ENCODE assay signal across 8 mouse cellular contexts in the genomic region with DNA sequence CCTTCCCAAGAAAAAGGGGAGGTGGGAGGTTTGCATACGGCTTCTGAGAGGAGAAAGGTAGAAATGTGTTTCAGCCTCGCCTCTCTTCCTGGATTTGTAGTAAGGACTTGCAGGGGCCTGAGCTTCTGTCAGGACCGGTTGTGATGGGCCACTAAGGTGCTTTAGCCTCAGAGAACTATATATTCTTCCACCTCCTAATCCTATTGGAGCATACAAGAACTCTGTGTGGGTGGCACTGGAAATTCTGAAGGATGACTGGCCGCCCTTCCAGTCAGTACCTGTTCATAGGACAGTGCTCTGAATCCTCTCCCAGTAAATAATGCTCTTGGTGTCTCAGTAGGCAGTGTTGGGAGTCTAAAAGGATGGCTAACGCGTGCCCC. TPM values are rescaled to one million over a fixed set of nuclear protein-coding genes. Genes with fewer than 3 reads are reported as not detected.
DNase-seq lines count a peak whose midpoint lies in the region; ATAC-seq and TF ChIP-seq lines count a peak whose summit lies in the region.

No protein-coding gene starts in this region.

- peak overlapping the region; percentile 86 for H3K4me2 ChIP-seq in heart, embryonic 12.5 days
- peak overlapping the region; percentile 83 for H3K4me2 ChIP-seq in intestine, embryonic 16.5 days (ENCODE audit: low read depth, low read length)

- DNase-seq in heart, adult 9 months (ENCODE audit: low spot score in 2 of 2), result no peak
- no peak for DNase-seq in G1E (ENCODE audit: low spot score)
- no peak for DNase-seq in retina, embryonic 14.5 days (ENCODE audit: low spot score)
- no peak for DNase-seq in adrenal gland, postnatal 4 days (ENCODE audit: low spot score in 2 of 2)

- peak overlapping the region; percentile 71 for H3K27ac ChIP-seq in heart, embryonic 12.5 days (ENCODE audit: poor library complexity, severe bottlenecking)
- peak overlapping the region; percentile 90 for H3K27ac ChIP-seq in intestine, embryonic 16.5 days (ENCODE audit: low read length)

- no peak for TF ChIP-seq CTCF in G1E (IDR thresholded peaks at IDR 0.05; ENCODE audit: low read depth, low read length)

- H3K9me3 ChIP-seq in heart, embryonic 12.5 days (replicated peaks), result no peaks in the 10 kb centered on the region
- no peaks in the 10 kb centered on the region for H3K9me3 ChIP-seq in G1E (replicated peaks)
- no peaks in the 10 kb centered on the region for H3K9me3 ChIP-seq in intestine, embryonic 16.5 days (ENCODE audit: control insufficient read depth, low read length)

- 11% methylated on average over 6 of the region's 6 CpGs for WGBS in heart, embryonic 12.5 days
- WGBS in intestine, embryonic 16.5 days, result 14% methylated on average over 6 of the region's 6 CpGs

- H3K27me3 ChIP-seq in heart, embryonic 12.5 days (replicated peaks), result no peaks in the 10 kb centered on the region
- no peaks in the 10 kb centered on the region for H3K27me3 ChIP-seq in G1E (ENCODE audit: insufficient read depth, low read length)
- H3K27me3 ChIP-seq in intestine, embryonic 16.5 days (replicated peaks; ENCODE audit: control insufficient read depth, insufficient read depth, low read length), result no peaks in the 10 kb centered on the region

- H3K4me3 ChIP-seq in heart, embryonic 12.5 days, result peak overlapping the region; percentile 77
- H3K4me3 ChIP-seq in G1E (ENCODE audit: low read depth, low read length), result peak overlapping the region; percentile 98
- H3K4me3 ChIP-seq in intestine, embryonic 16.5 days (ENCODE audit: low read length), result peak overlapping the region; percentile 97

- H3K4me1 ChIP-seq in heart, embryonic 12.5 days (replicated peaks), result peaks cover 17% of the 10 kb centered on the region
- peaks cover 39% of the 10 kb centered on the region for H3K4me1 ChIP-seq in G1E (ENCODE audit: insufficient read depth, low read depth, low read length)
- H3K4me1 ChIP-seq in intestine, embryonic 16.5 days (ENCODE audit: control insufficient read depth, insufficient read depth, low read length), result peaks cover 8% of the 10 kb centered on the region

- ATAC-seq in heart, embryonic 12.5 days (ENCODE audit: insufficient number of reproducible peaks, low FRiP score), result peak; percentile 27; the same call in 1 of the 2 replicates
- ATAC-seq in G1E (ENCODE audit: extremely low read depth, insufficient number of reproducible peaks, low FRiP score, poor library complexity, severe bottlenecking), result peak; percentile 42
- peak; percentile 45; the same call in 1 of the 2 replicates for ATAC-seq in erythroblast, adult 5-6 weeks (replicated peaks; ENCODE audit: low FRiP score, poor library complexity, severe bottlenecking)
- ATAC-seq in intestine, embryonic 16.5 days, result peak; percentile 47
- ATAC-seq in megakaryocyte progenitor cell, adult 5-6 weeks (replicated peaks; ENCODE audit: poor library complexity), result peak; percentile 3; the same call in 1 of the 2 replicates

- H3K9ac ChIP-seq in heart, embryonic 12.5 days, result peak overlapping the region; percentile 88
- H3K9ac ChIP-seq in intestine, embryonic 16.5 days (ENCODE audit: low read depth, low read length), result peak overlapping the region; percentile 91

- peaks cover 23% of the 10 kb centered on the region for H3K36me3 ChIP-seq in heart, embryonic 12.5 days
- peaks cover 35% of the 10 kb centered on the region for H3K36me3 ChIP-seq in G1E (replicated peaks)
- peaks cover 3% of the 10 kb centered on the region; the same call in 1 of the 2 replicates for H3K36me3 ChIP-seq in intestine, embryonic 16.5 days (ENCODE audit: control insufficient read depth, insufficient read depth, low read length)

RNA-seq across cellular contexts. Expression of a gene that starts 0.6 kb away (rescaled TPM):
- 86.3 and 92.0 TPM in 2 replicates for polyA plus RNA-seq in heart, embryonic 12.5 days (2016; fragmentation: Nextera tagmentation; extraction: Ambion mirVana)
- total RNA-seq in G1E (2014; fragmentation: Nextera tagmentation) (152 and 187 TPM in 2 replicates), G1E (2017) (233 and 234 TPM in 2 replicates)
- 27.0 and 38.4 TPM in 2 replicates for polyA plus RNA-seq in G1E (2012)
- total RNA-seq in erythroblast, adult 5-6 weeks (2015; ENCODE audit: low replicate concordance), result 31.6 and 47.8 TPM in 2 replicates
- 45.0 and 49.3 TPM in 2 replicates for total RNA-seq in erythroblast, adult 5-6 weeks (2017; ENCODE audit: low replicate concordance)
- polyA plus RNA-seq in intestine, embryonic 16.5 days (2015; fragmentation: Nextera tagmentation; extraction: Ambion mirVana), result 160 and 162 TPM in 2 replicates
- total RNA-seq in megakaryocyte progenitor cell, adult 5-6 weeks (2015), result 61.3 and 77.5 TPM in 2 replicates
- 66.2 and 76.7 TPM in 2 replicates for total RNA-seq in megakaryocyte progenitor cell, adult 5-6 weeks (2017)
- 10 to 100 TPM; 63.6 to 68.8 TPM for total RNA-seq in adrenal gland, postnatal 4 days (2021)

RNA-seq across cellular contexts. Expression of a gene that starts 51.4 kb away (rescaled TPM):
- polyA plus RNA-seq in heart, embryonic 12.5 days (2016; fragmentation: Nextera tagmentation; extraction: Ambion mirVana), result 14.1 and 15.0 TPM in 2 replicates
- 23.8 and 27.8 TPM in 2 replicates for total RNA-seq in G1E (2014; fragmentation: Nextera tagmentation)
- 13.0 and 14.4 TPM in 2 replicates for total RNA-seq in G1E (2017)
- polyA plus RNA-seq in G1E (2012), result 2.0 and 2.4 TPM in 2 replicates
- total RNA-seq in erythroblast, adult 5-6 weeks (2015; ENCODE audit: low replicate concordance), result 3.7 and 7.5 TPM in 2 replicates
- 3.5 and 3.7 TPM in 2 replicates for total RNA-seq in erythroblast, adult 5-6 weeks (2017; ENCODE audit: low replicate concordance)
- 8.6 and 9.6 TPM in 2 replicates for polyA plus RNA-seq in intestine, embryonic 16.5 days (2015; fragmentation: Nextera tagmentation; extraction: Ambion mirVana)
- total RNA-seq in megakaryocyte progenitor cell, adult 5-6 weeks (2015), result 4.5 and 7.3 TPM in 2 replicates
- 5.4 and 6.2 TPM in 2 replicates for total RNA-seq in megakaryocyte progenitor cell, adult 5-6 weeks (2017)
- total RNA-seq in adrenal gland, postnatal 4 days (2021), result 10 to 100 TPM; 21.4 to 22.8 TPM

RNA-seq across cellular contexts. Expression of a gene that starts 54.6 kb away (rescaled TPM):
- 1,274 and 1,305 TPM in 2 replicates for polyA plus RNA-seq in heart, embryonic 12.5 days (2016; fragmentation: Nextera tagmentation; extraction: Ambion mirVana)
- total RNA-seq in G1E (2014; fragmentation: Nextera tagmentation), result 814 and 860 TPM in 2 replicates
- 3,552 and 3,752 TPM in 2 replicates for total RNA-seq in G1E (2017)
- polyA plus RNA-seq in G1E (2012), result 3,787 and 4,050 TPM in 2 replicates
- total RNA-seq in erythroblast, adult 5-6 weeks (2015; ENCODE audit: low replicate concordance), result 505 TPM in 2 replicates
- total RNA-seq in erythroblast, adult 5-6 weeks (2017; ENCODE audit: low replicate concordance), result 376 and 479 TPM in 2 replicates
- polyA plus RNA-seq in intestine, embryonic 16.5 days (2015; fragmentation: Nextera tagmentation; extraction: Ambion mirVana), result 1,225 and 1,412 TPM in 2 replicates
- total RNA-seq in megakaryocyte progenitor cell, adult 5-6 weeks (2015), result 1,493 and 1,629 TPM in 2 replicates
- total RNA-seq in megakaryocyte progenitor cell, adult 5-6 weeks (2017), result 1,461 and 1,542 TPM in 2 replicates
- 100 to 1,000 TPM; 360 to 373 TPM for total RNA-seq in adrenal gland, postnatal 4 days (2021)
